Mouse (Mus musculus) layer of hippocampus, postnatal 10 days (tissue): Measurements from ENCODE around the gene Ctf1. TPM values are rescaled to one million over a fixed set of nuclear protein-coding genes. Genes with fewer than 3 reads are reported as not detected.

ENCODE experiments used
- DNase-seq, 2 experiments: peaks; one replicate each; pipeline ENCODE4 v3.0.0; 2021; ENCODE audit warnings: low spot score in 2 of 2
- microRNA-seq, 2 experiments: library from miRNA; unstranded; fragments of <30 nt; microRNA quantifications; one replicate each; pipeline ENCODE4 v1.2.0; 2021
- total RNA-seq, 2 experiments: library from RNA; stranded (reverse); gene quantifications; 2 replicates each; pipeline ENCODE4 v1.2.3; 2021

Ctf1 gene
- total RNA-seq, 2 experiments from 2014 or later = 4.3 to 5.3 TPM

DNA sequence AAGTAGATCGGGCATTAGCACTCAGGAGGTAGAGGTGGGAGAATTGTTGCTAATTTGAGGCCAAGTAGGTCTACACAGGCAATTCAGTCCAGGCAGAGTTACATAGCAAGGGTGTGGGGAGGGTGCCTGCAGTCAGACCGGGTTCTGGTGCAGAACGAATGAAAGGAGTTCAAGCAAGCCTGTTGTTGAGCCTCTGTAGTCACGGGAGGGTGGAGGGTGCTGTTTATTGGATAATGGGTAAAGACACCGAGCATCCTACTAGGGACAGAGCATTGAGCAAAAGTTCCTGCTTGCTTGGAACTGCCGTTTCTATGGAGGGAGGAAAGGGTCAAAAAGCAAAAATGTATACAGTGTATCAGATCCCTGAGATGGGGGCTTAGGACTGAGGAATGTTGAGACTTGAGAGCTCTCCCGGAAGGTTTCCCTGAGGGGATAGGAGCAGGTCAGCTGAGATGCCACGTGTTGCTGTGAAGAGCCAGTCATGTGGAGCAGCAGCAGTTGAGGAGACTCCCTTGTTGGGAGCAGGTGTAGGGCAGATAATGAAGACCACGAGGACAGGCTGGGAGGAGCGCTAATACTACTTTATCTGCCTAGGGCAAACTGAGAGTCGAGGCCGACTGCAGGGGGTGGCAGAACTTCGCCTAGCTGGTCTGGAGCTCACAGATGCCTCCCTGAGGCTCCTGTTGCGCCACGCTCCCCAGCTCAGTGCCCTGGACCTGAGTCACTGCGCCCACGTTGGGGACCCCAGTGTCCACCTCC lies 54.5 kb downstream of the Ctf1 start:
- no peak for DNase-seq

Small RNAs within 50 kb of the gene (microRNA-seq; reads per million reads assigned to microRNA genes)
- 0 reads per million in 2 experiments for gene Mir762

Other genes with a start within 250 kb of the Ctf1 start
- gene Fbrs, start 233.5 kb upstream of the Ctf1 start, total RNA-seq = 10 to 100 TPM; 60.0 to 63.1 TPM
- gene Srcap, start 200.8 kb upstream of the Ctf1 start, total RNA-seq = 100 to 1,000 TPM; 109 to 111 TPM
- gene Gm42715, start 193.2 kb upstream of the Ctf1 start, total RNA-seq = 10 to 100 TPM; 11.2 to 19.2 TPM
- gene Tmem265, start 151.3 kb upstream of the Ctf1 start, total RNA-seq = 1 to 10 TPM in 1 of 2 experiments, under 1 TPM in 1; 0.80 to 2.4 TPM
- gene Phkg2, start 139.4 kb upstream of the Ctf1 start, total RNA-seq = 10 to 100 TPM; 69.4 to 76.3 TPM
- 10 to 100 TPM; 10.5 to 11.2 TPM for gene Ccdc189, start 124.1 kb upstream of the Ctf1 start, total RNA-seq
- gene Rnf40, start 124.0 kb upstream of the Ctf1 start, total RNA-seq = 10 to 100 TPM; 70.6 to 71.3 TPM
- 10 to 100 TPM; 25.1 to 31.8 TPM for gene Zfp629, start 96.9 kb upstream of the Ctf1 start, total RNA-seq
- 10 to 100 TPM; 38.6 TPM for gene Bcl7c, start 3.8 kb upstream of the Ctf1 start, total RNA-seq
- gene Ctf2, start 19.4 kb downstream of the Ctf1 start, total RNA-seq = not detected
- 10 to 100 TPM; 86.8 to 92.2 TPM for gene Fbxl19, start 31.8 kb downstream of the Ctf1 start, total RNA-seq
- gene Orai3, start 57.1 kb downstream of the Ctf1 start, total RNA-seq = 10 to 100 TPM; 18.5 to 19.1 TPM
- 10 to 100 TPM; 35.5 to 40.3 TPM for gene Setd1a, start 63.9 kb downstream of the Ctf1 start, total RNA-seq
- 1 to 10 TPM; 2.9 to 4.6 TPM for gene Gm49388, start 72.9 kb downstream of the Ctf1 start, total RNA-seq
- gene Hsd3b7, start 87.9 kb downstream of the Ctf1 start, total RNA-seq = 1 to 10 TPM; 4.8 to 5.1 TPM
- gene Stx4a, start 111.6 kb downstream of the Ctf1 start, total RNA-seq = 10 to 100 TPM; 46.9 to 53.6 TPM
- gene Stx1b, start 111.8 kb downstream of the Ctf1 start, total RNA-seq = 100 to 1,000 TPM; 292 to 296 TPM
- 10 to 100 TPM; 28.6 to 30.2 TPM for gene Zfp646, start 163.5 kb downstream of the Ctf1 start, total RNA-seq
- 10 to 100 TPM; 22.9 to 25.3 TPM for gene Zfp668, start 164.1 kb downstream of the Ctf1 start, total RNA-seq
- gene Prss53, start 178.2 kb downstream of the Ctf1 start, total RNA-seq = 1 to 10 TPM in 1 of 2 experiments, under 1 TPM in 1; 0.96 to 1.1 TPM
- gene Gm21974, start 182.7 kb downstream of the Ctf1 start, total RNA-seq = not detected
- gene Vkorc1, start 182.9 kb downstream of the Ctf1 start, total RNA-seq = 10 to 100 TPM; 25.0 to 26.3 TPM
- gene Bckdk, start 191.3 kb downstream of the Ctf1 start, total RNA-seq = 10 to 100 TPM; 45.9 to 48.6 TPM
- 10 to 100 TPM; 25.8 to 28.2 TPM for gene Kat8, start 199.8 kb downstream of the Ctf1 start, total RNA-seq
- gene Prss8, start 217.4 kb downstream of the Ctf1 start, total RNA-seq = 1 to 10 TPM; 1.7 to 1.8 TPM
- gene Prss36, start 234.0 kb downstream of the Ctf1 start, total RNA-seq = 10 to 100 TPM; 15.0 to 17.0 TPM